Mouse (Mus musculus) CD4-positive helper T cell, adult 2 months (primary cell): ENCODE data around the gene Csnk2b.

ENCODE experiments used
- DNase-seq: peaks from one replicate; pipeline ENCODE4 v3.0.0-alpha.2; 2012; ENCODE audit warnings: low read depth, missing footprints, low spot score

Gene Csnk2b

DNA sequence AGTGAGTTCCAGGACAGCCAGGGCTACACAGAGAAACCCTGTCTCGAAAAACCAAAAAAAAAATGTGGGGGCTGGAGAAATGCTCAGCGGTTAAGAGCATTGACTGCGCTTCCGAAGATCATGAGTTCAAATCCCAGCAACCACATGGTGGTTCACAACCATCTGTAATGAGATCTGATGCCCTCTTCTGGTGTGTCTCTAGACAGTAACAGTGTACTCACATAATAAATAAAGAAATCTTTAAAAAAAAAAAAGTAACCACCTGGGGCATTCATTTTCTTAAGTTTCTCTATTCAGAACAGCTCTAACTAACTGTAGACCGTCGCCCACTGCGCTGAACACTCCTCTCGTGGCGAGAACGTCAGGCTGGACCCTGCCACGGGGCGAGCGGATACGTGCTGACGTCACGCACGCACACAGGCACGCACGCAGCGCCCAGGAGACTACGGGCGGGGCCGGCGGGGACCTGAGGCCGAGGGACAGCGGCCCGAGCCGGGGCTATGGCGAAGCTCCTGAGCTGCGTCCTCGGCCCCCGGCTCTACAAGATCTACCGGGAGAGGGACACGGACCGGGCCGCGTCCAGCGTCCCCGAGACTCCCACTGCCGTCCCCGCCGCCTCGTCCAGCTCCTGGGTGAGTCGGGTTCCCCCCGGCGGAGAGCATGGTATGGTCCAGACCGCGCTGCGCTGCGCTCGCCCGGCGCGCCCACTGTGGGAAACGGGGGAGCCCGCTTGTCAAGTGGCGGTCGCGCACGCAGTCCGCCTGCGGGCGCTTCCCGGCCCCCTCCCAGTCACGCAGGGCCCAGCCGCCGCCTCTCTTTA lies 32.8 kb downstream of the Csnk2b start, which contains the start of gene Abhd16a:
Gene Abhd16a, plus strand, starts transcription at position 439 of the 820 bp plus-strand sequence.
- DNase-seq, result peak; percentile 96

DNA sequence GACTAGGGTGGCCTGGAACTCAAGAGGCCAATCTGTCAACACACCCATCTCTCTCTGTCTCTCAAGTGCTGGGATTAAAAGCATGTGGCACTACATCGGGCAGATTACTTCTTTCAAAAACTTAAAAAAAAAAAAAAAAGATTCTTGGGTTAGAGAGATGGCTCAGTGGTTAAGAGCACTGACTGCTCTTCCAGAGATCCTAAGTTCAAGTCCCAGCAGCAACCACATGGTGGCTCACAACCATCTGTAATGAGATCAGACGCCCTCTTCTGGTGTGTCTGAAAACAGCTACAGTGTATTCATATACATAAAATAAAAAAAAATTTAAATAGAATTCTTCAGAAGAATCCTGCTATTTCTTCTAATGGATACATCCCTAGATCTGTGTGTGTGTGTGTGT lies 33.7 kb downstream of the Csnk2b start:
- peak; percentile 34 for DNase-seq

DNA sequence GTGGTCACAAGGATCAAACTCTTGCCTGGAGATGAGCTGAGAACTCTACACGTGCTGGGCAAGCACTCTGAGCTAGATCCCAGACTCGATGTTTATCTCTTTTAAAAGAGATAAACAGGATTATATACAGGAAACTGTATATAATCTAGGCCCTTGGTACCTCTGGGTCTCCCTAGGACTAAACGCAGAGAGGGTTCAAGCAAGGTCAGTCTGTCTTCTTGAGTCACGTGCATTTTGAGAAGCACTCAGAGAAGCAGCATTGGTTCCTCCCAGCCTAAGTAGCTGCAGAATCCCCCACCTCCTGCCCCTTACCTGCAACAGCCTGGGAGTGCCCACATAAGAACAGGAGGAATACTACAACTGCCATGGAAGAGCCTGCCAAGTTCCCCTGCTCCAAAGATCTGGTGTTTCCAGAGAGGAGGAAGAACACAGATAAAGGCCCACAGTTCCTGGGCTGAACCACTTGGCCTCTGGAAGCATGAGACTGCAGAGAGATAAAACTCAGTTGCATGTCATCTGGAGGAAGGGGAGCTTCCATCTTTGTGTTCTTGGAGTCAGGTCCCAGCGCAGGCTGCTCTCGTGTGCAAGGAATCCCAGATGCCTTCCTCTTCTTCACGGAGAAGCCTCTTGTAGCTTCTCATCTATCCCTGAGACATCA lies 36.5 kb downstream of the Csnk2b start, which contains the start of gene Ly6g6f:
Gene Ly6g6f, minus strand, starts transcription at position 403 of the 658 bp plus-strand sequence.
- DNase-seq, result no peak

DNA sequence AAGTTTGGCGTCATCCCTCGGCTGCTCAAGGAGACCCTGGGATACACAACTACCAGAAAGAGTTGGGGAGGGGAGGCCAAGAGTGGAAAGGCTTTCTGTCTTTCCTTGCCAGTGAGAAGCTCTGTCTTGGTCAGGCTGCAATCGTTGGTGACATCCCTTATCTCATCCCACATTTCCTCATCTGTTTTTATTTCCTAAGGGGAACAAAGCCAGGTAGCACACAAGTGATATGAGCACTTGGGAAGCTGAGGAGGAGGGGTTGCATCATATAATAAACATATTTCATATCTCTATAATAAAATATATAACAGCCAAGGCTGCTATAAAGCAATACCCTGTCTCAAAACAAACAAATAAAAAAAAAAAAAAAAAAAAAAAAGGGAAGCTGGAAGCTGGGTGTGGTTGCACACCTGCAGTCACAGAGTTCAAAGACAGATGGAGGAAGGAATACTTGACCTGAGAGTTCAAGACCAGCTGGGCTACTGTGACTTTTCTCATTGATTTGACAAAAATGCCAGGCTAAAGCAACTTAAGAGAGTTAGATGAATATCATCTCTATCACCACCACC lies 37.8 kb downstream of the Csnk2b start:
- DNase-seq, result no peak

DNA sequence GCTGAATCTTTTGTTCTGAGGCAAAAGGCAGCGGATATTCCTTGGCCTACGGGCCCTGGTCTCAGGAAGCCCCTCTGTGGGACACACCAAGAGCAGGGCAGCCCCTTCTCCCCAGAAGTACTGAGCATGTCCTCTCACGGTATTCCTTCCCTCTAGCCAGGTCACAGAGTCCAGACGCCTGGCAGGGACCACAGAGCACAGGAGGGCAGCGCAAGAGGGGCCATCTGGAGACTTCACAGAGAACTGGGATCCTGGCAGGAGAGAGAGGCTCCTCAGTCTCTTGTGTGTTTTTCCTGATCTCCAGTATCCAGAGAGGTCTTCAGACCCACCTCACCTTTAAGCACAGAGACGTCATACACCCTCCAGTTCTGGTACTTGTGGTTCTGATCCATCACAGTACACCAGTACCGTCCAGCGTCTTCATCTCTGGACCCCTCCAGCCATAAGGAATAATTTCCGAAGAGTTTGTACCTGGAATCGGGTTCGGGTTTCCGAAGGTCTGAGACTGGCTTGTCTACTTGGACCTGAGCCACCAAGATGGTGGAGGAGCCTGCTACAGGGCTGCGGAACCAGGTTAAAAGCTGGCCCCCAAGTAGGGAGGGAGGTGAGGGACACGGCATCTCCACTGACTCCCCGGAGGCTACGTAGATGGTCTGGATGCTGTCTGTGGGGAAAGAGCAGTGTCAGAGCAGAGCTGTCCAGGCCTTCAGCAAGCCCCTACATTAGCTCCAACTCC lies 38.8 kb downstream of the Csnk2b start:
- DNase-seq, result no peak

DNA sequence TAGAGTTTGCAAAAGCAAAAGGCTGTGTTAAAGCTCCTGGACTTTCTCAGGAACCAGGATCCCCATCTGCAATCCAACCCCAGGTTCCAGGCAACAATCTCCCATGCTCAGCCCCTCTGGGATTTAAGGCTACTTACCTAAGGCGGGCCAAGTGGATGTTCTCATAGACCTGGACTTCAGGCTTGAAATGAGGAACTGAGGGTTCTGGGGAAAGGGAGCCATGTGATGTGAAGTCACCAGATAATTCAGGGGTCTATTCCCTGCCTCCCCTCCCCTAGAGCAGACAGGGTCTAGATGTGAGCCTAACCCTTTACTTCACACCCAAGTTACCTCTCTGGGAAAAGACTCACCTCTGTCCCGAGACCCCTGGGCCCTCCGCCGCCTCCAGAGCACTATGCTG lies 41.1 kb downstream of the Csnk2b start:
- DNase-seq, result no peak

DNA sequence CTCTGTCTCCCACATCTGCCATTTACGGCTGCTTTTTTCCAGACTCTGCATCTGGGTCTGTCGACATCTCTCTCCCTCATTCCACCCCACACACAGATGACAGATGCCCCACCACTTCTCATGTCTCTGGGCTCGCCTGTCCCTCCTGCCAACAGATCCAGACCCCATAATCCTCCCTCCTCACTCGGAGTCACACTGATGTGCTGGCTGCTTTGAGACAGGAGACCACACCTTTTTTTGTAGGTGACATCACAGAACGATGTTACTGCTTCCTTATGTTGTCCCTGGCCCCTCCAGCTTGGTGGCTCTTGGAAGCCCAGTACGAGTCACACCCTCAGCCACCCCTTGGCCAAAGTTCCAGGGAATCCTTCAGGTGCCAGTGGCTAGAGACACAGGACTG lies 41.6 kb downstream of the Csnk2b start:
- no peak for DNase-seq

DNA sequence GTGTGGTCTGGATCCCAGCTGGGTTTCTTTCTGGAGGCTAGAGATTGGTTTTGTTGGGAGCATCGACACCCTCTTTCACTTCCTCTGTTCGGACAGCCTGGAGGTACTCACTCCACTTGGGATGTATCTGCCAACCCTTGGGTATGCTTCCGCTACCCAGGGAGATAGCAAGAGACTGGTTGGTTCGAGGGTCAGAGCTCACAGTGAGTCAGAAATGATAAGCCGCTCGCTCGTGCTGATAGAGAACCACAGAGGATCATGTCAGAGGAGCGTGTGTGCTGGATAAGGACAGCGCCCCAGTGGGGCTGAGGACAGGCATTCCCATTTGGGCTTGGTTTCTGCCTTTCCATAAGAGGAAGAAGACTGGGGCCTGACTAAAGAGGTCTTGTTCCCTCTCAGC lies 42.1 kb downstream of the Csnk2b start:
- no peak for DNase-seq

DNA sequence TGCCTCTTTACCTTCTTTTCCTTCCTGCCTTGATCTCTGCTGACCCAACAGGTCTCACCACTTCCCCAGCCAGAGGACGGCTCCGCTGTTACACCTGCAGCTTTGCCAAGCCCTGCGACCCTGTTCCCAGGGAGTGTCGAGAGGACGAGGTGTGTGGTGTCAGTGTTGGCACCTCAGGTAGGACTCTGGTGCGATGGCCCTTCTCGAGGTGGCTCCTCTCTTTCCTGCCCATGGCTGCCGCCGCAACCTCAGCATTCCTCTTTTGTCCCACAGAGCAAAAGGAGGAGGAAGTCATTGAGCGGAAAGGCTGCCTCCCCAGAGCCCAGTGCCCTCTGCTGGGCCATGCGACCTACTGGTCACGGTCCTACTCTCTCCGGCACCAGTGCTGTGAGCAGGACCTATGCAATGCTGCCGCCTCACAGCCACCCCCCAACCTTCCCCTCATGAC lies 44.0 kb downstream of the Csnk2b start, which contains the start of gene Ly6g6d:
Gene Ly6g6d, minus strand, starts transcription at position 280 of the 448 bp plus-strand sequence.
- no peak for DNase-seq

DNA sequence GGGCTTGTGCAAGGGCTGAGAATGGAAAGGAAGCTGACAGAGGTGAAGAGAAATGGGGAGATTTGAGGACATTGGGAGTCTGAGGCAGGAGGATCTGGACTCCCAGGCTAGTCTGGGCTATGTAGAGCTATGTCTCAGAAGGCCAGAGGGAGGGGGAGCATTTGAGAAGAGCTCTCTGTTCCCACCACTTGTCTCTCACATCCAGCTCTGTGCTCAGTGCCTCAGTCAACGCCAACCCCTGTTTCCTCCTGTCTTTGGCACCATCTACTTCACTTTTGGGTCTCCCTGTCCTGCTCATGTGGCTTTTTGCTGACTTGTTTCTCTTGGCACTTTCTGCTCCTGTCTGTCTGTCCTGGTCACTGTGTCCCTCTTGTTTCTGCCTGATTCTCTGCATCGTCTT lies 44.6 kb downstream of the Csnk2b start:
- DNase-seq, result no peak

DNA sequence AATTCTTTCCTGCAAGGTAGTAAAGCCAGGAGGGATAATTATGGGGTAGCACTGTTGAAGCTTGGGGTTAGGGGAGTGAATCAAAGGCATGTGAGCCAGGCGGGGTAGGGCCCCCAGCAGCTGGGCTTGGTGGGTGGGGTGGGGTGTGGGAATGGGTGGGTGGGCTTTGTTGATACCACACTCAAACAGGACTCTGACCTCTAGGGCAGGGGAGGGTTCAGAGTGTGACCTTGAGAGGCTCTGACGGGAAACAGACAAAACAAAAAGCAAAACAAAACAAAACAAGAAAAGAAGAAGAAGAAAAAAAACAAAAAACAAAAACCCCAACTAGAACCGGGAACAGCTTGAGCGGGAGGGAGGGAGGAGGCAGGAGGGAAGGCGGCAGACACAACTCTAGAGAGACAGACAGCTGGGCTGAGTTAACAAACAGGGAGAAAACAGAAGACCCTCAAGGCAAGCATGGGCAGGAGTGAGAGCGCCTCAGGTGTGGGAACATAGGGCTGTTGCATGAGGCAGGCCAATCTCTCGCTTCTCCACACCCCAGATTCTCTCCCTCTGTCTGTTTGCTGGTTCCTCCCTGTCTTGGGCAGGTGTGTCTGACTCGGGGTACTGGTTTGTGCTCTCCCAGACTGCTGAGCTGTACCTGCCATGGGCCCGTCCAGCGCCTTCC lies 45.2 kb downstream of the Csnk2b start, which contains the start of gene Ly6g6e:
Gene Ly6g6e, plus strand, starts transcription at position 396 of the 670 bp plus-strand sequence.
- no peak for DNase-seq

DNA sequence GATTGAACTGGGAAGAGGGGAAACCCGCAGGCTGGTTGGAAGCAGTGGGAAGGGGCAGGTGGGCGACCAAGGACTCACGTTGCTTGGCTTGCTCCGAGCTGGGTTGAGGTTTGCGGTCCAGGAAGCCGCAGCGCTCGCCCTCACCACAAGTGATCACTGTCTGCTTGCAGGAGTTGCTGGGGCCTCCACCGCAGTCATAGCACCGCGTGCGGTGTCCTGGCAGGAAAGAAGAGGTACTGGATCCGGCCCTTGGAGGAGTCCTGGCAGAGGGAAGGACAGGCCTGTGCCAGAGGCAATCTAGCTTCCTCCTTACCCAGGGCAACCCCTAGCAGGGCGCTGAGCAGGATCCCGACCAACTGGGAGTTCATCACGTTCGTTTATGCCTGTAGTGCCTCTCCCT lies 47.8 kb downstream of the Csnk2b start:
- peak; percentile 31 for DNase-seq

DNA sequence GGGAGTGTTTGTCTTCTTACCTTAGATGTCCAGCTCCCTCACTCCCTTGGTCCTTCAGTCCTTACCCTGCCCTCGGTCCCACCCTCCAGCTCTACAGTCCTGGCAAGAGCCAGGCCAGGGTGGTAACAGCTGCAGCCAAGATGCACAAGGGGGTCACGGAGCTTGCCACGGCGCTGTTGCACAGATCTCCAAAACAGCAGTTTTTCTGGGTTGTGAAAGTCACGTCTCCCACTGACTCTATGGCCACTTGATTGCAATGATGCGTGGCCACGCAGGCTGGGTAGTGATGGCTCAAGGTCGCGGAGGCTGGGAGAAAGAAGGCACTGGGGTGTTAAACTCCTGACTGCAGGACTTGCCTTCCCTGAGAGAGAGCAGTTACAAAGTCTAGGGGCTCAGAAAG lies 50.4 kb downstream of the Csnk2b start:
- no peak for DNase-seq

DNA sequence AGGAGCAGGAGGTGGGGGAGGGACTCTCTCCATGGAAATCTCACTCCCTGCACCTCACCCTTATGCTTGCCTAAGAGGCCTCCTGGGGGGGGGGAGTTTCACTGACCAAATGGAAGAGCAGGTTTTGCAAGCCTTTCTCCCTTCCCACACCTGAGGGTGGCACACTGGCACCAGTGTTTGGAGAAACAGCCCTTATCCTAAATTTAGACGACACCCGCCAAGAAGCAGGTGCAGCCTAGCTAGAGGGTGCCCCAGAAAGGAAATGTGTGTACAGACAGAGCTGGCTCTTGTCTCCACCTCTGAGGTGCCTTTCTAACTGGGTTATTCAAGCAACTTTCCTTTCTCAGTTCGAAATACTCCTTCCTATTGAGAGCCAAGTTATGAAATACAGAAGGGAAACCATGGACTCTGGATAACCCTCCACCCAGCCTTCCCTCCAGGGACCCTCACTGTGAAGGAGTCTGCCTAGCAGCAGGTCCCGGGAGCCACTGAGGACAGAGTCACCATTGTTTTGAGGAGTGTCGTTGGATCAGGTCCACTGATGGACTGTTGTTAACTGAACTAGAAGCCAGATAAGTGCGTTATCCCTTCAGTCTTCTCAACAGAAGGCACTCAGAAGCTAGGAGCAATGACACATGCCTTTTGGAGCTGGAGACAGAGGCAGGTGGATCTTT lies 51.2 kb downstream of the Csnk2b start:
- DNase-seq, result no peak

DNA sequence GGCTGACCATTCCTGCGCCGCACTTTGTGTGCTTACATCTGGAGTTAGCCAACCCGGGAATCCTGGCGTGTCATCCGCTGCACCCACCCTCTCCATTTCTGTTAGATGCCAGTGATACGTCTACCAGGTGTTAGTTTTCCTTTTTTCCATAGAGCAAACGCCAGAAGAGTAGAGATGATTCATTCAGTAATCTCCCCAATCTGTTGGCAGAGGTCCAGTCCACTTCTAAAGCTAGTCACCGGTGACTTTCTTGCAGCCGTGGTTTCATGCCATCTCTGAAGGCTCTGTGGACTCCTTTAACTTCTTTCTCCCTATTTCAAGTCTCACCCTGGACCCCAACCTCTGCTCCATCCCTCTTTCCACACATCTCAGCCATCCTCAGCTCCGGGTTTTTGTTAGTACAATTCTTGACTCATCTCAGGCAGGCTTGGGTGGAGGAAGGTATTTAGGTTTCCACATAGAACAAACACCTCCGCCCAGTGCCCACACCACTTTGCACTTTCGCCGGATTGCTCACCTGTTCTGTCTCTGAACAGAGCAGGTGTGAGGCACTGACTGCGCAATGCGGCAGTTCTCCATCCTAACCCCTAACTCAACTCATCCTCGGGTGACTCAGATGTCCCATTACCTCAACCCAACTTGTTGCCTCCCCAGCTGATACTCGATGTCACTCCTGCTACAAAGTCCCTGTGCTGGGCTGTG lies 53.5 kb downstream of the Csnk2b start:
- peak; percentile 31 for DNase-seq
